In the genomic region with DNA sequence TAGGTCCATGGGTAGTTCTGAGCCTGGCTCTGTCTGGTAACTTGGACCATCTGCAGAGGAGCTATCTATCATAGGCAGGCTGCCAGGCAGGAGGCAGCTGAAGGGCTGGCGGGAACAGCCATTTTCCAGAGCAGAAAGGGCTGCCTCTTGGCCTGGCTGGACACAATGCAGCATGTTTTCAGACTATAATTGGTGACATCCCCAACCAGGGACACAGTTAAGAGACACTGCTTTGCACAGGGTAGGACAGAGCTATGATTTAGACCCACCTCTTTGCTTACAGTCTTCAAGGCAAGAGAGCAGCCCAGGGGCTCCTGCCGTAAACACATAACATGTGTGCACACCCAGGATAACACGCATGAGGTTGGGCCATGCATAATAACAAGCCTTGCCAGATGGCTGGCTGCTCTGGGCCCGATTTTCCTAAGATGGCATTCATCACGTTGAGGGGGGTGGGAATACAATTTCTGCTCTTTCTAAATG, we compare ENCODE assay signal across 8 mouse cellular contexts. TPM values are rescaled to one million over a fixed set of nuclear protein-coding genes. Genes with fewer than 3 reads are reported as not detected.
A peak's percentile ranks its signal among the peaks of the same experiment; 100 is the strongest.
DNase-seq lines count a peak whose midpoint lies in the region; ATAC-seq lines count a peak whose summit lies in the region.

No protein-coding gene starts in this region.

- DNase-seq in gastrocnemius, postnatal 10 days: peak; percentile 18
- DNase-seq in gastrocnemius, postnatal 25 days: no peak
- no peak for DNase-seq in liver, embryonic 13.5 days
- DNase-seq in urinary bladder, postnatal 25 days (ENCODE audit: low spot score): no peak
- DNase-seq in kidney, postnatal 4 days: no peak
- DNase-seq in spleen, adult 12 weeks (ENCODE audit: low spot score): no peak

- no peak overlapping the region for H3K4me3 ChIP-seq in heart, embryonic 15.5 days
- no peak overlapping the region for H3K4me3 ChIP-seq in liver, embryonic 13.5 days (replicated peaks)

- no peaks in the 10 kb centered on the region for H3K36me3 ChIP-seq in heart, embryonic 15.5 days
- no peaks in the 10 kb centered on the region for H3K36me3 ChIP-seq in liver, embryonic 13.5 days

- WGBS in heart, embryonic 15.5 days: 57% methylated on average over 5 of the region's 5 CpGs
- 64% methylated on average over 5 of the region's 5 CpGs for WGBS in liver, embryonic 13.5 days (ENCODE audit: insufficient replicate concordance)

- no peaks in the 10 kb centered on the region for H3K27me3 ChIP-seq in heart, embryonic 15.5 days
- no peaks in the 10 kb centered on the region for H3K27me3 ChIP-seq in liver, embryonic 13.5 days

- ATAC-seq in cerebellum, adult (ENCODE audit: insufficient number of reproducible peaks, low FRiP score, low TSS enrichment): peak; percentile 53; the same call in 1 of the 2 replicates
- ATAC-seq in heart, embryonic 15.5 days (replicated peaks; ENCODE audit: insufficient number of reproducible peaks, insufficient read depth, low FRiP score, low read depth): no peak
- ATAC-seq in liver, embryonic 13.5 days (ENCODE audit: low read depth): 0 out of 2 replicates have a peak, but pooled peaks have one; percentile 19

- H3K9me3 ChIP-seq in heart, embryonic 15.5 days (replicated peaks): no peaks in the 10 kb centered on the region
- no peaks in the 10 kb centered on the region for H3K9me3 ChIP-seq in liver, embryonic 13.5 days (replicated peaks)

- H3K4me1 ChIP-seq in heart, embryonic 15.5 days (replicated peaks): peaks cover 25% of the 10 kb centered on the region
- peaks cover 25% of the 10 kb centered on the region for H3K4me1 ChIP-seq in liver, embryonic 13.5 days (replicated peaks)

- no peak overlapping the region for H3K4me2 ChIP-seq in heart, embryonic 15.5 days
- no peak overlapping the region for H3K4me2 ChIP-seq in liver, embryonic 13.5 days

- H3K9ac ChIP-seq in heart, embryonic 15.5 days: no peak overlapping the region
- no peak overlapping the region for H3K9ac ChIP-seq in liver, embryonic 13.5 days

- peak overlapping the region; percentile 60 for H3K27ac ChIP-seq in heart, embryonic 15.5 days
- H3K27ac ChIP-seq in liver, embryonic 13.5 days: no peak overlapping the region

RNA-seq across cellular contexts. Expression of gene Sema4d, which starts 23.1 kb away (rescaled TPM):
- 100 to 1,000 TPM; 125 to 130 TPM for total RNA-seq in gastrocnemius, postnatal 10 days (2021)
- total RNA-seq in gastrocnemius, postnatal 25 days (2021): 100 to 1,000 TPM; 132 to 144 TPM
- 14.7 and 19.8 TPM in 2 replicates for polyA plus RNA-seq in heart, embryonic 15.5 days (2015; fragmentation: Nextera tagmentation; extraction: Ambion mirVana)
- polyA plus RNA-seq in liver, embryonic 13.5 days (2015; fragmentation: Nextera tagmentation; extraction: Ambion mirVana): 6.0 and 7.6 TPM in 2 replicates

RNA-seq across cellular contexts. Expression of gene Gadd45g, which starts 29.9 kb away (rescaled TPM):
- total RNA-seq in gastrocnemius, postnatal 10 days (2021): 10 to 100 TPM in 1 of 2 experiments, 1 to 10 TPM in 1; 8.5 to 33.5 TPM
- total RNA-seq in gastrocnemius, postnatal 25 days (2021): 10 to 100 TPM; 15.3 to 17.4 TPM
- 47.3 and 49.1 TPM in 2 replicates for polyA plus RNA-seq in heart, embryonic 15.5 days (2015; fragmentation: Nextera tagmentation; extraction: Ambion mirVana)
- 19.5 and 20.8 TPM in 2 replicates for polyA plus RNA-seq in liver, embryonic 13.5 days (2015; fragmentation: Nextera tagmentation; extraction: Ambion mirVana)
